Mouse (Mus musculus) midbrain, embryonic 11.5 days (tissue): ENCODE data around the gene Kazn. TPM values are rescaled to one million over a fixed set of nuclear protein-coding genes. Genes with fewer than 3 reads are reported as not detected.

ENCODE experiments used
- ATAC-seq: fragments of 200-750 bp; cut with Nextera tagmentation; 2 replicates; pipeline ENCODE4 v1.8.0; 2017; ENCODE audit warnings: moderate TSS enrichment, moderate library complexity; ENCODE audit not compliant: low FRiP score
- DNase-seq: peaks from one replicate; pipeline ENCODE4 v3.0.0; 2015; ENCODE audit warnings: low spot score; ENCODE audit errors: missing footprints
- H3K27ac ChIP-seq: fragments of 300-500 bp; sonication (generic); 2 replicates; pipeline ENCODE4 v1.5.1; 2014; ENCODE audit warnings: low read depth, low read length
- H3K27me3 ChIP-seq: fragments of 300-500 bp; sonication (generic); 2 replicates; pipeline ENCODE4 v1.6.1; 2014; ENCODE audit warnings: mild to moderate bottlenecking, low read length, moderate library complexity, mixed read lengths; ENCODE audit not compliant: control insufficient read depth, insufficient read depth
- H3K36me3 ChIP-seq: fragments of 300-500 bp; sonication (generic); 2 replicates; pipeline ENCODE4 v1.6.1; 2014; ENCODE audit warnings: mild to moderate bottlenecking, low read length, moderate library complexity, mixed read lengths; ENCODE audit not compliant: control insufficient read depth, insufficient read depth
- H3K4me1 ChIP-seq: fragments of 300-500 bp; sonication (generic); 2 replicates; pipeline ENCODE4 v1.6.1; 2014; ENCODE audit warnings: low read length; ENCODE audit not compliant: control insufficient read depth, insufficient read depth
- H3K4me2 ChIP-seq: fragments of 300-500 bp; sonication (generic); 2 replicates; pipeline ENCODE4 v1.6.1; 2014; ENCODE audit warnings: mild to moderate bottlenecking, moderate library complexity
- H3K4me3 ChIP-seq: fragments of 300-500 bp; sonication (generic); 2 replicates; pipeline ENCODE4 v1.5.1; 2014; ENCODE audit warnings: low read depth, low read length
- H3K9ac ChIP-seq: fragments of 300-500 bp; sonication (generic); 2 replicates; pipeline ENCODE4 v1.6.1; 2014; ENCODE audit warnings: low read length
- H3K9me3 ChIP-seq: fragments of 300-500 bp; sonication (generic); 2 replicates; pipeline ENCODE4 v1.6.1; 2016; ENCODE audit warnings: low read length; ENCODE audit not compliant: control insufficient read depth
- WGBS: fragments of 180-500 bp; shearing (Covaris S2); extraction: QIAGEN DNeasy Blood & Tissue Kit; methylation state at CpG from one replicate; pipeline ENCODE4 v1.1.7; 2014; 5-methylcytosine and 5-hydroxymethylcytosine counted together
- polyA plus RNA-seq: library from polyadenylated mRNA; unstranded; fragments of >200 nt; fragmentation: Nextera tagmentation; extraction: Ambion mirVana; gene quantifications from 2 replicates; pipeline ENCODE4 v1.2.1, GENCODE M21; 2014

Gene Kazn
- polyA plus RNA-seq, 1 experiment from 2014 or later = 12.1 TPM

GRCm38 (mm10) chr4:142084936-142085563 is 154.2 kb downstream of the Kazn start:
- Histone ChIP-seq H3K4me3 (no peak overlapping the region), H3K4me2 (peak overlapping the region; percentile 95), H3K9ac (no peak overlapping the region), H3K36me3 (no peaks in the 10 kb centered on the region), H3K27me3 (peaks cover 25% of the 10 kb centered on the region), H3K27ac (no peak overlapping the region), H3K4me1 (peaks cover 12% of the 10 kb centered on the region), H3K9me3 (no peaks in the 10 kb centered on the region)
- no peak for ATAC-seq
- DNase-seq = no peak
- WGBS = 5% methylated on average over 20 of the region's 20 CpGs

DNA sequence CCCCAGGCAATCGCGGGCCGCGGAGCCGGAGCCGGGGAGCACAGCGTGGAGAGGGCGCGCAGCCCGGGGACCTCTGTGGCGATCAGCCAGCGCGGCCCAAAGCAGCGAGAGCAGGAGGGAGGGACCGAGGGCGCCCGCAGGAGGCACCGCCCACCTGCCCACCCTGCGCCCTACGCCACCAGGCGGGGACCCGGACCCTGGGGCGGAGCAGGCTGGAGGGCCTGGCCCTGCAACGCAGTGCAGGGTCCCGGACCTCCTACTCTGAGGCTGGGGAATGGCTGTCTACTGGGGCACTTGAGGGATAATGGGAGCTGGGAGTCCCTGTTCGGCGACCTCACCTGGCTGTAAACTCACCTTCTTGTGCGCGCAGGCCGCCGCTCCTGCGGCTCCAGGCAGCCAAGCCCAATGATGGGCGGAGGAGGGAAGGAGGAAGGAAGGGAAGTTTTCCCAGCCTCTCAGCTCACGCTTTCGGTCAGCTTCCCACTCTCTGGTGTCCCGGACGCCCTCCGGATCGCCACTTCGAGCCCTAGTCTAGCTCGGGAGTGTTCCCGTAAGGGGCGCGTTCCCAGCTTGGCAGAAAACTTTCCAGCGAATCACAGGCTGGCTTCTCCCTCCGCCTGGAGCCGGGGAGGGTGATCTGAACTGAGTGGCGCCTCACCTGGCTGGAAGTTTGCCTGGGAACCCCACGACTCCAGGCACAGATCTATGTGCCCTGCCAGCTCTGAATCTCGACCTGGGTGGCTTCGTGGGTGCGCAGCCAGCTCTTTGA is 154.9 kb downstream of the Kazn start, which contains the start of gene Tmem51:
Tmem51 (minus strand) TSS at position 174 of the 769 bp plus-strand sequence.
- under 1% methylated on average over 46 of the region's 52 CpGs for WGBS
- ATAC-seq = peak; percentile 77

GRCm38 (mm10) chr4:142083762-142084130 is 155.5 kb downstream of the Kazn start:
- Histone ChIP-seq H3K4me2 (peak overlapping the region; percentile 95), H3K27me3 (peaks cover 25% of the 10 kb centered on the region), H3K4me3 (peak overlapping the region; percentile 48), H3K36me3 (no peaks in the 10 kb centered on the region), H3K9ac (peak overlapping the region; percentile 64), H3K4me1 (peaks cover 10% of the 10 kb centered on the region), H3K9me3 (no peaks in the 10 kb centered on the region), H3K27ac (no peak overlapping the region)
- no peak for DNase-seq
- ATAC-seq = peak; percentile 71
- 1% methylated on average over 26 of the region's 29 CpGs for WGBS

More for the DNA sequence above, 154.9 kb downstream of the Kazn start, which contains the start of gene Tmem51:
- peak within 1 kb of the TSS; percentile 48 for H3K4me3 ChIP-seq
- H3K4me1 ChIP-seq = peaks cover 12% of the 10 kb centered on the region
- no peaks in the 10 kb centered on the region for H3K9me3 ChIP-seq
- no peak within 1 kb of the TSS for H3K27ac ChIP-seq
- H3K27me3 ChIP-seq = peaks cover 25% of the 10 kb centered on the region
- H3K36me3 ChIP-seq = no peaks in the 10 kb centered on the region
- H3K9ac ChIP-seq = peak within 1 kb of the TSS; percentile 64
- H3K4me2 ChIP-seq = peak within 1 kb of the TSS; percentile 95
- peak; percentile 96 for DNase-seq

DNA sequence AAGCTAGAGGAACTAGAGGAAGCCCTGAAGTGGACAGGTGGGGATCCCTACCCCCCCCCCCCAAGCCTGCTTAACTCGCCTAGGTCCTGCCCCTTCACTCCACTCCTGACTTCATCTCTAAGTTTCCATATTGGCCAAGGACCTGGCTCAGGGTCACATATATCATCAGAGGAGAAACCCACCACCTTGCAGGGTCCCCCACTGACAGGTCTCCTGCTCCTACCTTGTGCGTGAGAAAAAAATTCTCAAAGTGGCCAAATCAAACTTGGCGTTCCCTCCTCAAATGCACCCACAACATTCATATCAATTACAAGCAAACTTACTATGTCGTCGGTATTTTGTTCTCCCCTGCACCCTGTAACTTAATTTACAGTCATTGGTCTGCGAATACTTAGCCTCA is 156.0 kb downstream of the Kazn start:
- H3K27me3 ChIP-seq = peaks cover 25% of the 10 kb centered on the region
- WGBS = 53% methylated on average over 6 of the region's 6 CpGs
- DNase-seq (no peak), ATAC-seq (no peak)
- H3K9ac ChIP-seq = no peak overlapping the region
- peaks cover 9% of the 10 kb centered on the region for H3K4me1 ChIP-seq
- H3K4me2 ChIP-seq = peak overlapping the region; percentile 95
- no peak overlapping the region for H3K4me3 ChIP-seq
- no peaks in the 10 kb centered on the region for H3K36me3 ChIP-seq
- no peaks in the 10 kb centered on the region for H3K9me3 ChIP-seq
- no peak overlapping the region for H3K27ac ChIP-seq

DNA sequence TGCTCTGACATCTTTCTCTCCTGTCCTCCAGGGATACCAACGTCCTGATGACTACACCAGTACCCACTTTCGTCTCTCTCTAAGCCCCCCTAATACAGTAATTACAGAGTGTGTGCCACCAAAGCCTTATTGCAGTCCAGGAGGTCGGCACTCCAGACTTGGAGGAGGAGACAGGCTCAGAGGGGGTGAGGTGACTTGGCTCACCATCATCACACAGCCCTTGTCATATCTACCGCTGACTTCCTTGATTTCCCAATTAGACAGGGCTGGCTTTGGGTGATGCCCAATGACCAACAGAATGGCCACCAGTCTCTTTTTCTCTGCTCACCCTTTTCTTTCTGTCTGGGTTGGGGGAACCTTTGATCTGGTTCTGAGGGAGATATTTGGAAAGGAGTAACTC is 156.5 kb downstream of the Kazn start:
- peaks cover 25% of the 10 kb centered on the region for H3K27me3 ChIP-seq
- H3K9ac ChIP-seq = no peak overlapping the region
- H3K36me3 ChIP-seq = no peaks in the 10 kb centered on the region
- peaks cover 9% of the 10 kb centered on the region for H3K4me1 ChIP-seq
- 75% methylated on average over 4 of the region's 4 CpGs for WGBS
- DNase-seq (no peak), ATAC-seq (no peak)
- no peaks in the 10 kb centered on the region for H3K9me3 ChIP-seq
- no peak overlapping the region for H3K27ac ChIP-seq
- H3K4me2 ChIP-seq = no peak overlapping the region
- no peak overlapping the region for H3K4me3 ChIP-seq

DNA sequence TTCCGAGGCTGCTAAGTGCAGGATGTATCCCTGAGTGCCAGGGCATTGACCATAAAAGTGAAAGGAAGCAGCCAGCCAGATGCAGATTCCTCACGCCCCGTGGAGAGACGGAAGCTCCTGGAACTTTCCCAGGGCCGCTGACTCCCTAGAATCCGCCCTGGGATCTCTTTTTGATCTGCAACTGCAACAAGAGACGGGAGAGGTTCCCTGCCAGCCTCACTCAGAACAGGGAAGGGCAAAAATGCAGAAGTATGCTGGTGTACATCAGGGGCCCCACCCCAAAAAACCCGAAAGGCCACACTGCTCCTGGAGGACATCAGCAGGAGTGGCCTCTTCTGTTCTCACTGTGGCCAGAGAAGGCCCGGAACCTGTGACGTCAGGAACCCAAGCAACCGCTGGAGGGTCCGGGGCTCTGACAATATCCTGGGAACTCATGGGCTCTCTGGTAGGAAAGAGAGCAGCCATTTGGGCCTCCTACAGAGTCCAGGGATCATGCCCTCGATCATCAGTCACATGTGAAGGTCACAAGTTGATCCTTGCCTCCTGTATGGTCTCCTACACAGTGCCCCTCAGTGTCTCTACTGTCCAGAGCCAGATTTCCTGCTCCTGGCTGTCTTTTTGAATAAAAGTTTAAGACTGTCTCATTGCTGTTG is 157.4 kb downstream of the Kazn start:
- Histone ChIP-seq H3K4me3 (no peak overlapping the region), H3K4me1 (peaks cover 9% of the 10 kb centered on the region), H3K9me3 (no peaks in the 10 kb centered on the region), H3K9ac (no peak overlapping the region), H3K36me3 (no peaks in the 10 kb centered on the region), H3K4me2 (no peak overlapping the region), H3K27me3 (peaks cover 25% of the 10 kb centered on the region), H3K27ac (no peak overlapping the region)
- ATAC-seq = no peak
- 71% methylated on average over 13 of the region's 13 CpGs for WGBS
- no peak for DNase-seq

- H3K4me3 ChIP-seq = no peak overlapping the region
- H3K9me3 ChIP-seq = no peaks in the 10 kb centered on the region
- H3K4me2 ChIP-seq = no peak overlapping the region
- no peak overlapping the region for H3K9ac ChIP-seq
- H3K4me1 ChIP-seq = peaks cover 9% of the 10 kb centered on the region
- peaks cover 21% of the 10 kb centered on the region for H3K27me3 ChIP-seq
- H3K36me3 ChIP-seq = no peaks in the 10 kb centered on the region
- no peak overlapping the region for H3K27ac ChIP-seq
- ATAC-seq (no peak), DNase-seq (no peak)
- WGBS = 66% methylated on average over 17 of the region's 18 CpGs
Measured at GRCm38 (mm10) chr4:142080901-142081630, 158.1 kb downstream of the Kazn start.

GRCm38 (mm10) chr4:142080487-142080767 is 158.8 kb downstream of the Kazn start:
- Histone ChIP-seq H3K9me3 (no peaks in the 10 kb centered on the region), H3K27me3 (peaks cover 20% of the 10 kb centered on the region), H3K4me1 (peaks cover 9% of the 10 kb centered on the region), H3K9ac (no peak overlapping the region), H3K4me3 (no peak overlapping the region), H3K36me3 (no peaks in the 10 kb centered on the region), H3K4me2 (no peak overlapping the region), H3K27ac (no peak overlapping the region)
- 85% methylated on average over 4 of the region's 4 CpGs for WGBS
- no peak for DNase-seq
- no peak for ATAC-seq
